Mouse (Mus musculus) liver, postnatal 0 days (tissue): ENCODE results near the gene Tesk1.
"Not testable (repeated sequence)": the region's sequence is repeated elsewhere in the genome, so short reads cannot be mapped to it uniquely, and the experiment has no call there.

Experiments
- CTCF ChIP-seq: sonication (generic); IDR thresholded peaks from 2 replicates; pipeline ENCODE4 v1.5.1; 2016; ENCODE audit warnings: antibody characterized with exemption, low read depth
- EP300 ChIP-seq: IDR thresholded peaks from 2 replicates; pipeline ENCODE4 v1.6.1; 2016; ENCODE audit warnings: antibody characterized with exemption, low read depth, mild to moderate bottlenecking

DNA sequence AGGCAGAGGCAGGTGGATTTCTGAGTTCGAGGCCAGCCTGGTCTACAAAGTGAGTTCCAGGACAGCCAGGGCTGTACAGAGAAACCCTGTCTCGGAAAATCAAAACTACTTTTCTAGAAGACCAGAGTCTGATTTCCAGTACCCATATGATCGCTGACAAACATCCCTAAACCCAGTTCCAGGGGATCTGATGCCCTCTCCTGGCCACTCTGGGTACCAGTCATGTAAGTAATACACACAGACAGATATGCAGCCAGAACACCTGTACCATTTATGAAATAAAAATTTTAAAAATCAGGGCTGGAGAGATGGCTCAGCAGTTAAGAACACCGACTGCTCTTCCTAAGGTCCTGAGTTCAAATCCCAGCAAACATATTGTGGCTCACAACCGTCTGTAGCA is 43.9 kb downstream of the Tesk1 start:
- peak; percentile 42 for TF ChIP-seq CTCF
- TF ChIP-seq EP300, result not testable (repeated sequence)
